Mouse (Mus musculus) stomach, postnatal 0 days (tissue): Measurements from ENCODE around the gene Socs7.
A peak's percentile ranks its signal among the peaks of the same experiment; 100 is the strongest.

Experiments used
- CTCF ChIP-seq: IDR thresholded peaks from 2 replicates; pipeline ENCODE4 v1.5.1; 2016; ENCODE audit warnings: antibody characterized with exemption, low read depth, mild to moderate bottlenecking, moderate library complexity
- EP300 ChIP-seq: optimal IDR thresholded peaks from 2 replicates; pipeline ENCODE3; 2016; ENCODE audit warnings: antibody characterized with exemption

DNA sequence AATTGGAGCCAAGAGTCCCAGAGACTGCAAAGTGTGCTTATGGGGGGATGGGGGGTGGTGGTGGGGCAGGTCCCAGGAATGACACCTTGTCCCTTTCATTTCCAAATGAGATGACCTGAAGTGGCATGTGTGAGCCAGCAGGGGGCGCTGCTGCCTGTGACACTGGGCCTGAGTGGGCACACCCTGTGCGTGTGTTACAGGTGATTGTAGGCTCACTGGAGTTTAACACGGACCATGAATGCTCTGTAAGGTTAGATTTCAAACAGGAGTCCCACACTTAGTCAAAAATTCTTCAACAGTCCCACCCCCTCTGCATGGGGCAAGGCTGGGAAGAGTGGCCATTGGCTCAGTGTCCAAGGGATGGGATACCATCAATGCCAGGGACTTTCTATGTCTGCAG lies 69.7 kb downstream of the Socs7 start:
- TF ChIP-seq CTCF (peak; percentile 95), EP300 (no peak)
